Mouse (Mus musculus) testis, adult 2 months (tissue): ENCODE measurements around the gene Fzr1.

Experiments used
- CTCF ChIP-seq: fragments of 200-500 bp; IDR thresholded peaks from 2 replicates; pipeline ENCODE4 v1.5.1; 2012; ENCODE audit warnings: low read depth, mild to moderate bottlenecking, inconsistent platforms, low read length, moderate library complexity; ENCODE audit not compliant: control insufficient read depth, insufficient read depth, insufficient replicate concordance
- POLR2A ChIP-seq: fragments of 200-500 bp; IDR thresholded peaks from 2 replicates; pipeline ENCODE4 v1.6.1; 2012; ENCODE audit warnings: low read depth, mild to moderate bottlenecking, inconsistent platforms, low read length, moderate library complexity; ENCODE audit not compliant: control insufficient read depth

DNA sequence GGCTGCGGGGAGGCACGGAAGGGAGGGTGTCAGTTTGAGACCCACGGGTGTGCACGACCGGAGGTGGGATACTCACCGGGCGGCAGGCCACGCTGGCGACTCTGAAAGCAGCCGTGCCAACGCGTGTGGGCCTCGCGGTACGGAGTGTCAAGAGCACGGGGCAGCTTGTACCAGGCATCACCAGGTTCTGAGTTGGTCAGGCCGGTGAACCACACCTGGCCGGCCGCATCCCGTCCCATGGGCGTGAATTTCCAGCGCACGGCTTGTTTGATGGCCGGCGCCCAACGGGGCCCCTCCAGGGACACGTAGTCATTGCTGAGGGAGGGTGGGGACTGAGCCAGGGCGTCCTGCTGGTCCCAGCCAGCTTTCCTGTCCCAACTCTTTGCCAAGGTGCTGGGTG, 13.7 kb downstream of the Fzr1 start:
- TF ChIP-seq POLR2A = no peak; the same call in 1 of the 2 replicates
- no peak for TF ChIP-seq CTCF
